Mouse (Mus musculus): ENCODE measurements around the gene Bpifc.

- no peak for TF ChIP-seq POLR2A (IDR thresholded peaks at IDR 0.05; ENCODE audit: borderline replicate concordance, insufficient read depth, low read length)
- TF ChIP-seq CTCF (IDR thresholded peaks at IDR 0.05; ENCODE audit: borderline replicate concordance, insufficient read depth, low read depth, low read length) = no peak
Measured at GRCm38 (mm10) chr10:86046371-86046770, 34.7 kb upstream of the Bpifc start.

All from cerebellum, adult 2 months (tissue).